Mouse (Mus musculus) olfactory bulb, adult 2 months (tissue): ENCODE data around the gene Yaf2.

Experiments
- CTCF ChIP-seq: fragments of 200-500 bp; IDR thresholded peaks from 2 replicates; pipeline ENCODE4 v1.5.1; 2012; ENCODE audit warnings: low read depth, mild to moderate bottlenecking, low read length, moderate library complexity; ENCODE audit not compliant: insufficient read depth
- POLR2A ChIP-seq: fragments of 200-500 bp; IDR thresholded peaks from 2 replicates; pipeline ENCODE4 v1.6.1; 2012; ENCODE audit warnings: mild to moderate bottlenecking, low read depth, low read length, moderate library complexity; ENCODE audit not compliant: insufficient read depth

- no peak for TF ChIP-seq CTCF
- TF ChIP-seq POLR2A, result no peak
Observed at GRCm38 (mm10) chr15:93283349-93283748, 53.4 kb downstream of the Yaf2 start.
